Mouse (Mus musculus) thymus, adult 2 months (tissue): Measurements from ENCODE around the gene Dusp1.

Experiments used
- CTCF ChIP-seq: fragments of 200-500 bp; IDR thresholded peaks from 2 replicates; pipeline ENCODE4 v1.5.1; 2012; ENCODE audit warnings: mild to moderate bottlenecking, control low read depth, low read length, moderate library complexity, borderline replicate concordance; ENCODE audit not compliant: control insufficient read depth, poor library complexity, insufficient read depth; ENCODE audit errors: extremely low read depth
- POLR2A ChIP-seq: fragments of 200-500 bp; IDR thresholded peaks from 2 replicates; pipeline ENCODE4 v1.6.1; 2012; ENCODE audit warnings: mild to moderate bottlenecking, low read length, control low read depth, moderate library complexity; ENCODE audit not compliant: control insufficient read depth, poor library complexity, insufficient read depth; ENCODE audit errors: extremely low read depth

DNA sequence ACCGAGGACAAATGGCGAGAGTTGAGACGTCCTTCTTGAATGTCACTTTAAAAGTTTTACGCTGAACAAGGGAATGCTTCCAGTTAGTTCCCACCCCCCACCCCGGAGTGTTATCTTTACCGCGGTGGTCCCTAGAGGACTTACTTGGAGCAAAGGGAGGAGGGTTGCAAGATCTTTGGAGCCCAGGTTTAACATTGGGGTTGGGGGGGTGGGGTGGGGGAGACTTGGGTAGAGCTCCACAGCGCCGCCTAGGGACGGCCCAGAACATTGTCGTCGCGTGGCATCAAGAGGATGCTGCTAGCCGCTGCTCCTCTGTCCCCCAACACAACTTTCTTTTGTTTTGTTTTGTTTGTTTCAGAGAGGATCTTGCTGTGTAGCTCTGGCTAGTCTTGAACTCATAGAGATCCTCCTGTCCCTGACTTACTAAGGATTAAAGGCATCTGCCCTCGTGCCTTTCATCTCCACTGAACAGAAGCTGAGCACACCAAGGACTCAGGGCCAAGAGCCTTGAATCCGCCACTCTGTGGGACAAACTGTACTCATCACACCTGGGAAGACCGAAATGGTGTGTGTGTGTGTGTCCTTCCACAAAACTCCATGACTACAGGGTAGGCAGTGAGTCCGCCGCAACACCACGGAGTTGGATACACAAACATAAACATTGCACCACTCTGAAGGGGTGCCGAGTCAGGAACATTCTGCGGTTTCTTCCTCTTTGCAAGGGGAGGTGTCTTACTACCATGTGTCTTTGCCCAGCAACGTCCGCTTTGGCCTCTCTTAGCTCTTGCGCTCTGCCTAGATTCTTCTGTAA lies 52.8 kb downstream of the Dusp1 start:
- TF ChIP-seq CTCF: no peak
- TF ChIP-seq POLR2A: no peak
